Mouse (Mus musculus) liver, adult (tissue): ENCODE data around the gene Nolc1.
A peak's percentile ranks its signal among the peaks of the same experiment; 100 is the strongest.

Experiments used
- GATA4 ChIP-seq: IDR thresholded peaks from 2 replicates; pipeline ENCODE4 v1.6.1; 2014; ENCODE audit warnings: mild to moderate bottlenecking, low read length; ENCODE audit not compliant: insufficient replicate concordance

The Nolc1 gene

GRCm38 (mm10) chr19:46075616-46076607 is at the start of gene Nolc1:
Gene Nolc1 (plus strand): TSS chr19:46075863.
- TF ChIP-seq GATA4: peak; percentile 66; the same call in 1 of the 2 replicates

GRCm38 (mm10) chr19:46026567-46026966 is 49.1 kb upstream of the Nolc1 start:
- no peak for TF ChIP-seq GATA4

DNA sequence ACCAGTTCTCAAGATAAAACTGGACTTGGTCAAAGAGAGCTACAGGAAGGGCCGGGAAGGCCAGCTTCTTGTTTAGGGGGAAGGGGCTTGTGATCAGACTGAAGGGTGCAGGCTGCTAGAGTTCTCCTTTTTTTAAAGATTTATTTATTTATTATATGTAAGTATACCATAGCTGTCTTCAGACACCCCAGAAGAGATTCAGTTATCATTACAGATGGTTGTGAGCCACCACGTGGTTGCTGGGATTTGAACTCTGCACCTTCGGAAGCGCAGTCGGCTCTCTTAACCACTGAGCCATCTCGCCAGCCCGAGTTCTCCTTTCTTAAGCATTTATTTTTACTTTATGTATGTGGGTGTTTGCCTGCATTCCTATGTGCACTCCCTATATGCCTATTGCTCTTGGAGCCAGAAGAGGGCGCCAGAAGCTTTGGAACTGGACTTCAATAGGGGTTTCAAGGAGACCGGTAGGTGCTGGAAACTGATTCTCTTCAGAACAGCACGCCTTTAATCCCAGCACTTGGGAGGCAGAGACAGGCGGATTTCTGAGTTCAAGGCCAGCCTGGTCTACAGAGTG is 46.8 kb upstream of the Nolc1 start:
- TF ChIP-seq GATA4: no peak

DNA sequence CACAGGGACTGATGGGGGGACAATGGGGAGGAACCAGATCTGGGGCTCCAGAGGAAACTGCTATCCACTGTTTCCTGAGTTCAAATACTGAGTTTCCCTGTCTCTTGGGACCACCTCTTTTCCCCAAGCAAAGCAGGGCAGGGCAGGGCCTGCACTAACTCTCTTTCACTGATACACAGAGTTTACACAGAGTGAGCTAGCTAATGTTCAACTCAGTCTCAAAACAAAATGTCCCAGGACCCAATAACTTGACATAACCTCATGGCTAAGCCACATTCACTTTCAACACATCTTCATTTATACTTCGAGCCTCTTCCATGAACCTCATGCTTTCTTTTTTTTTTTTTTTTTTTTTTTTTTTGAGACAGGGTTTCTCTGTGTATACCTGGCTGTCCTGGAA is 46.0 kb upstream of the Nolc1 start:
- TF ChIP-seq GATA4: no peak

DNA sequence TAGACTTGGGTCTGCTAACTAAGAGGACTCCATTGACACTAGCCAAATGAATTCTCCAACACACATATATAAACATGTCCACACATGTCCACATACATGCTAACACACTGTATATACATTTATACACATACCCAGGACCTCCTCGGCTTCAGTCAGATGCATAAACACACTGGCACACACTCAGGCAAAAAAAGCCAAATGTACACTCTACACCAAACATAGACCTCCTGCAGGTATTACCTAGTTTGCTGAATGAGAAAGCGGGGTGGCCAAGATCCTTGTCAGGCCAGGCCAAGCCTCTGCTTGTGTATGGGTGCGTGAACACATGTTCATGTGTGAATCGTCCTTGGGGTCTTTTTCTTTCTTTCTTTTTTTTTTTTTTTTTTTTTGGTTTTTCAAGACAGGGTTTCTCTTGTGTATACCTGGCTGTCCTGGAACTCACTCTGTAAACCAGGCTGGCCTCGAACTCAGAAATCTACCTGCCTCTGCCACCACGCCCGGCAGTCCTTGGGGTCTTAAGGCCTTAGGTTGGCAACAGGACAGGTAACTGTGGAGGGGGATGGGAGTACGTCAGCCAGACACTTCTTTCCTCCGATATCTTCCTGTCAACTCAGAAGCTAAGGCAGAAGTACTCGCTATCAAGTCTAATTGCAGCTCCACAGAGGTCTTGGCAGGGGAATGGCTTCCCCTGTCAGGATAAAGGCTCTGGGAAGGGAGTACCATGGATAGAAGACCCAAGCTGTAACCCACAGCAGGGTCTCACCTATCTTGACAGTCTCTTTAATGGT is 45.3 kb upstream of the Nolc1 start:
- TF ChIP-seq GATA4: no peak

DNA sequence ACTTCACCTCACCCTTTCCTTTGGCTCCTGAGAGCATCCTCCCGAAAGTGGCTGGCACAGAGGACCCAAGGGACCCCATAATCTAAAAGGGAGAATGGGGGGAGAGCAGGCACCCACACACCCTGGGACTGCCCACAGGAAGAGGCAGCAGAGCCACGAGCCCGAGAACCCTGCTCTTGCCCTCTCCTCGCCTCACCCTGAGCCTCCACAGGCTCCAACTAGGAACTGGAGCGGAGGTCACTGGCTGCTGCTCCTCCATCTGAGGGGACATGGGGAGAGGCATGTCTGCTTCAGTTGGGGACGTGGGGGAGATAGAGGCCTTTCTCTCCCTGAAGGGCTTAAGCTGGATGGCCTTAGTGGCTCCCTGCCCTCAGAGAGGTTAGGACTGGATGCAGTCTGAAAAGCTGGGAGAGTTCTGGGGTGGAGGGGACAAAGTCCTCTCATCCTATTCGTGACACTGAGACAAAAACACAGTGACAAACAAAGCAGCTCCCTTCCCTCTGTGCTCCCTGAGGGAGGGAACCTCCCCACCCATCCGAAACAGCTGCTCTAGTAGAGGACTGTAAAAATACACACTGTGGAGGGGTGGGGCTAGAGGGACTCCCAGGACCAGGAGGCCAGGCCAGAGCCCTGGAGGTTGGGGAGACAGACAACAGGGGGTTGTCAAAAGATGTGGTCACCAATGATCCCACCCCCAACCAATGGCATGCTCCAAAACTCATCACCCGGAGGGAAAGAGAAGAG is 43.8 kb upstream of the Nolc1 start:
- TF ChIP-seq GATA4: no peak

DNA sequence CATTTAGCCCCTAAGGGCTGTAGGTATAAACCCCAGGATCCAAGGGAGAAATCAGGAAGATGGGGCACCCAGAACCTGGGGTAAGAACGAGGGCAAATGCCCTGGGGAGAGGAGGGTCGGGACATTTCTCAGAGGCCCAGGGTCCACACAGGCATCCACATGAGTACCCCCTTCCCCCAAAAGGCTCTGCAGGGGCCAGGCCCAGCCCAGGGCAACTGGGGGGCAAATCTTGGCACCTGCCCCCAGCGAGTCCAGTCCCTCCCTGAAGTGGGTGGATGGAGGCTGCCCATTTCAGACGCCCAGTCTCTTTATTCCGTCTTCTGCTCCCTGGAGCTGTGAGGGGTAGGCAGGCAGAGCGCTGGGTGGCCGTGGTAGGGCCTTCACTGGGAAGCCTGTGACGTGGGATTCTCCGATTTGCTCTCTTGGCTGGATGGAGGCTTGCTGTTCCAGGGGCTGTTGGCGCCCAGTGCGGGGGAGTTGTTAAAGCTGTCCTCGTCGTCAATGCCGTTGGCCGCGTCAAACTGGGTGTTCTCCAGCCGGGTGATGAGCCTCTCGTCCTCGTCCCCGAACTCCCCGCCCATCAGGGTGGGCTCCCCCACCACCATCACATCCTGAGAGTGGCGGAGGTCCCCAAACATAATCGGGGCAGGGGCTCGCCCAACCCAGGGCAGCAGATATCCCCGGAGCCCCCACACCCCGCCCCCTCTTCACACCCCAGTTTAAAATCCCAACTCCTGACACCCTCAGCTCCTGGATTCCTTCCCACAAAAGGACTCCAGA is 42.7 kb upstream of the Nolc1 start:
- no peak for TF ChIP-seq GATA4

DNA sequence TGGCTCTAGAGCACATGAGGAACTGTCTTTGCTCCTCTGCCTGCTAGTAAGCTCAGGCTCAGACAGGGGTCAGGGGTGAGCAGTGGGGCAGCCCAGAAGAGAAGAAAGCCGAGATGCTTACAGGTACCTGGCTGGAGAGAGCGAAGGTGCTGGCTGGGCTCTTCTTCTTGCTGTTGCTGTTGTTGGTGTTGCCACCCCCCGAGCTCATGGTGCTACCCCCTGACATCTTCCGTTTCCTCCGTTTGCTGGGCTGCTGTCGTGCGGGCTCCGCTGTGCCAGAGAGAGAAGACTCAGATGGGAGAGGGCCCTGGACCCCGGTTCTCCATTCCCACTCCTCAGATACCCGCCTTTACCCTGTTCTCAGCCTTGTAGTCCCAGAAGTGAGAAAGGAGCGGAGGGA is 41.8 kb upstream of the Nolc1 start:
- TF ChIP-seq GATA4: no peak

DNA sequence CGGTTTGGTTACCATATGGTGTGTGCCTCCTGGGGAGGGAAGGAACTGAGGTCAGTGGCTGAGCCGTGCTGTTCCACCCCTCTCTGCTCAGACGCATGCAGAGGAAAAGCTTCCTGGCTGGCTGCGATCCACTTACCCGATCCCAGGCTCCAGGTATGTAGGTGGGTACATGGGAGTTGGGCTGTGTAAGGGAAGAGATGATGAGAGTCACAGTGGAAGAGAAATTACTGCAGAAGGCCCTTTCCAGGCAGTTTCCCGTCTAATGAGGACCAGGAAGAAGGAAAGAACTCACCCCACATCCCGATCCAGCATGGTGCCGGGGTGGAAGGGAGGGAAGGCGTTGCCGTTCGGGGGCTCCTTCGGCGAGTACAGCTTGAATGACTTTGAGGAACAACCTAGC is 39.7 kb upstream of the Nolc1 start:
- no peak for TF ChIP-seq GATA4

DNA sequence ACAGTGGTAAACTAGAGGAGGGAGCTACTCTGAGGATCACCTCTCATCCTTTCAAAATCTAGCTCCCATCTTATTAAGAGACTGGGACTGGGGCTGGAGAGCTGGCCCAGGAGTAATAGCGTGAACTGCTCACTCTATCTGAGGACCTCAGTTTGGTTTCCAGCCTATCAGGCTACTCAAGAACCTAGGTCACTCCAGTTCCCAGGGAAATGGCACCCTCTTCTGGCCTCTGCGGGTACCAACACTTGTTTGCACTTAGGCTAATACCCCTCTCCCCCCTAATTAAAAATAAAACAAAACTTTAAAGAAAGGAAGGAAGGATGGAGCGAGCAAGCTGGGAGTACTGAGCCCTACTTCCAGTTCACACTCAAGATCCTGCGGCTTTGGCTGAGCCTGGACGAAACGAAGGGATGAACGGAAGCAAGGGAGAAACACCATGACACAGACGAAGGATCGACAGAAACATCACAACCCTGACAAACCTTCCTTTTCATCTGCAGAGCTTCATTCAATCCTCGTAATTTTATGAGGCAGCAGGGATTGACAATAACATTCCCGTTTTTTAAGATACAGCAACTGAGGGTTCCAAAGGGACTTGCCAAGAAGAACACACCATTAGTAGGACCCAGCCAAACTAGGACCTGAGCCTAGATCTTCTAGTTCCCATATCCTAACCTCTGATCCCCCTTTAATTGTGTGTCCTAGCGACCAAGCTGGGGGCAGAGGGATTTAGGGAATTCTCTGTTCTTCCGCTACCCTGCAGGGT is 39.0 kb upstream of the Nolc1 start:
- no peak for TF ChIP-seq GATA4

GRCm38 (mm10) chr19:46037243-46037924 is 38.3 kb upstream of the Nolc1 start:
- no peak; the same call in 1 of the 2 replicates for TF ChIP-seq GATA4

DNA sequence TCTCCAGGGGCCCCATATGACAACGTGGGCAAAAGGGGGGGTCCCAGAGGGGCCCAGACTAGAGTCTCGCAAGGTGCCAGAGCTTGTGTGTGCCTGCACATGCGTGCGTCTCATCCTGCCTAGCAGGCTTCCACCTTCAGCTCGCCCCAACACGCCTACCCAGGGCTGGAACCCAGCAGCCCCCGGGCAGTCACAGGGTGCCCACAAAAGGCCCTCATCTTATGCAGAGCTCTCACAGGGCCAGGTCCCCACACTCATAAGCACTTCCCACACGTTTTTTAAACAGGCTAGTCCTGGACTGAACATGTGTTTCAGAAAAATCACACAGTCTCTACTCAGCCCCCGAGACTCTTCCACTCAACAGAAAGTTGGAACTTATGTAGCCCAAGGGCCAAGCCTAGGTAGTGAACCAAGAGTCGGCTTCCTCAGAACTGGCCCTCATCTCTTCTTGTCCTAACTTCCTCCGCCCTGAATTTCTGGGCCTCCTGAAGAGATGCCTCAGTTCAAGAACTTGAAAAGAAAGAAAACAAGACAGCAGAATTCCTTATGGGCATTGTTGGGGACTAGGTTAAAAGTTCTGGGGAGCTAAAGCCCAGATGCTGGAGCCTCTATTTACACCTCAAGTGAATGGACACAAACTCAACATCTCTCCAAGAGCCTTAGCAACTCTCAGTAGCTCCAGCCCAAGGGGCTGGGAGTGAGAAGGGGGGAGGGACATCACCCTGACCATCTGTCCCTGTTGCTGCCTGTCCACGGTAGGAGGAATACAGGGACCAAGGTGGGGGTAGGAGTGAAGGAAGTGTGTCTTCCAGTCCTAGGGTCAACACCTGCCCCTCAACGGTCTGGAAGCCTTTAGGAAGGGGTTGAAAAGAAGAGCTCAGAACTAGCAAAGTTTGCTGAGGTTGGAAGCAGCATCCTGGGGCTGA is 37.5 kb upstream of the Nolc1 start:
- no peak for TF ChIP-seq GATA4
